Mouse (Mus musculus) liver, embryonic 11.5 days (tissue): Measurements from ENCODE around the gene Adamts2. TPM values are rescaled to one million over a fixed set of nuclear protein-coding genes. Genes with fewer than 3 reads are reported as not detected.
A peak's percentile ranks its signal among the peaks of the same experiment; 100 is the strongest.

Experiments used
- ATAC-seq: fragments of 200-750 bp; cut with Nextera tagmentation; replicated peaks from 2 replicates; pipeline ENCODE4 v1.8.0; 2017; ENCODE audit warnings: moderate number of reproducible peaks, mild to moderate bottlenecking, moderate TSS enrichment, moderate library complexity; ENCODE audit not compliant: low FRiP score
- DNase-seq: peaks from one replicate; pipeline ENCODE4 v3.0.0-alpha.2; 2017; ENCODE audit warnings: low spot score
- H3K27ac ChIP-seq: fragments of 300-500 bp; sonication (generic); 2 replicates; pipeline ENCODE4 v1.5.1; 2014; ENCODE audit warnings: mild to moderate bottlenecking, low read depth, low read length, control low read depth
- H3K27me3 ChIP-seq: fragments of 300-500 bp; sonication (generic); replicated peaks from 2 replicates; pipeline ENCODE4 v1.6.1; 2014; ENCODE audit warnings: low read length, mixed read lengths; ENCODE audit not compliant: control insufficient read depth, insufficient read depth
- H3K36me3 ChIP-seq: fragments of 300-500 bp; sonication (generic); 2 replicates; pipeline ENCODE4 v1.6.1; 2014; ENCODE audit warnings: mild to moderate bottlenecking, low read length, moderate library complexity, mixed read lengths; ENCODE audit not compliant: control insufficient read depth, insufficient read depth
- H3K4me1 ChIP-seq: fragments of 300-500 bp; sonication (generic); replicated peaks from 2 replicates; pipeline ENCODE4 v1.6.1; 2014; ENCODE audit warnings: low read length, mixed read lengths; ENCODE audit not compliant: control insufficient read depth, insufficient read depth
- H3K4me2 ChIP-seq: fragments of 300-500 bp; sonication (generic); 2 replicates; pipeline ENCODE4 v1.6.1; 2014; ENCODE audit warnings: mild to moderate bottlenecking, control low read depth, moderate library complexity
- H3K4me3 ChIP-seq: fragments of 300-500 bp; sonication (generic); 2 replicates; pipeline ENCODE4 v1.5.1; 2014; ENCODE audit warnings: low read depth, low read length, control low read depth
- H3K9ac ChIP-seq: fragments of 300-500 bp; sonication (generic); 2 replicates; pipeline ENCODE4 v1.6.1; 2014; ENCODE audit warnings: low read depth, low read length, control low read depth
- H3K9me3 ChIP-seq: fragments of 300-500 bp; sonication (generic); 2 replicates; pipeline ENCODE4 v1.6.1; 2016; ENCODE audit warnings: low read length, inconsistent platforms, mixed read lengths; ENCODE audit not compliant: control insufficient read depth
- WGBS: fragments of 180-500 bp; shearing (Covaris S2); extraction: QIAGEN DNeasy Blood & Tissue Kit; methylation state at CpG from one replicate; pipeline ENCODE4 v1.1.7; 2014; 5-methylcytosine and 5-hydroxymethylcytosine counted together
- polyA plus RNA-seq: library from polyadenylated mRNA; unstranded; fragments of >200 nt; fragmentation: Nextera tagmentation; extraction: Ambion mirVana; gene quantifications from 2 replicates; pipeline ENCODE4 v1.2.1, GENCODE M21; 2014

The Adamts2 gene
- polyA plus RNA-seq, 1 experiment from 2014 or later, result 4.2 TPM

DNA sequence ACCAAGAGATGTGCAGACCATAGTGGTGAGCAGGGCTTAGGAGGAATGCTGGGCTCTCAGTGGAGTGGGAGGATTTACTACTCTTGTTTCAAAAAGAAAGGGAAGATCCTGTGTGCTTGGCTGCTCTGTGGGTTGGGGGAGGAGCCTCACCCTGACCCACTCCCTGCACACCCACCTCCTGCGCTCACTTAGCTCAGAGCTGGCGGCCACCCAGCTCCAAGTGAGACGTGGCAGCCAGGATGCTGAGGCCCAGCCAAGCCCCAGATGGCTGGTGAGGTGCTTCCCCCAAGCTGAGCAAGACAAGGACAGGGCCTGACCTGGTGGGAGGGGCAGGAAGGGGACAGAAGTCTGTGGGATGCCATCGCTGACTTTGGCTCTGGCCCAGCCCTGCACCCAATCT is 30.4 kb downstream of the Adamts2 start:
- DNase-seq, result no peak
- Histone ChIP-seq H3K4me3 (no peak overlapping the region), H3K27ac (peak overlapping the region; percentile 13; the same call in 1 of the 2 replicates), H3K9me3 (no peaks in the 10 kb centered on the region), H3K4me2 (no peak overlapping the region), H3K9ac (no peak overlapping the region), H3K4me1 (0 out of 2 replicates have a peak, but pooled peaks cover 4% of the 10 kb centered on the region), H3K36me3 (no peaks in the 10 kb centered on the region), H3K27me3 (no peaks in the 10 kb centered on the region)
- 0 out of 2 replicates have a peak, but pooled peaks have one; percentile 47 for ATAC-seq
- WGBS, result 51% methylated on average over 4 of the region's 4 CpGs

DNA sequence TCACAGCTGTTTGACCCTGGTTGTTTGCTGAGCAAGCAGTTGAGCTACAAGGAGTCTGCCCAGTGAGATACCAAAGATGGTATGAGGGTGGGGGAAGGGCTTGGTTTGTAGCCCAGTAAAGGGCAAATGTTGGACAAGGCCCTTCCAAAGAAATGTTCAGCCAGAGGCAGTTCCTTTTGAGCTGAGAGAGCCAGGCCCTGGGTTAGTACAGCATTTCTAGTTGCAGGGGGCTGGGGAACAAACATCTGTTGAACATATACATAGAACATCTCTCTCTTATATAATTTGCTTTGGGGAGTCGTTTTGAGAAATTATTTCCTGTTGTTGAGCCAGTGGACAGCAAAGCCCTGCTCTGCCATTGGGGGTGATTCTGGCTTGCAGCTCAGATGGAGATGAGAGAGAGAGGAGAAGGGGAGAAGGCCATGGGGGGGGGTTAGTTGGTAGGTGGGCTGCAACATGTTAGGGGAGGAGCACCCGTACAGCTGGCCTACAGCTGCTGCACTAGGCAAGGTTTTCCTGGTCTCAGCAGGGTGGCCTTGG is 33.2 kb downstream of the Adamts2 start:
- 71% methylated on average over 2 of the region's 2 CpGs for WGBS
- no peak for ATAC-seq
- H3K4me1 ChIP-seq, result 0 out of 2 replicates have a peak, but pooled peaks cover 4% of the 10 kb centered on the region
- H3K27ac ChIP-seq, result no peak overlapping the region
- no peak for DNase-seq
- H3K4me2 ChIP-seq, result no peak overlapping the region
- H3K36me3 ChIP-seq, result no peaks in the 10 kb centered on the region
- no peak overlapping the region for H3K9ac ChIP-seq
- H3K9me3 ChIP-seq, result no peaks in the 10 kb centered on the region
- H3K4me3 ChIP-seq, result no peak overlapping the region
- H3K27me3 ChIP-seq, result no peaks in the 10 kb centered on the region

DNA sequence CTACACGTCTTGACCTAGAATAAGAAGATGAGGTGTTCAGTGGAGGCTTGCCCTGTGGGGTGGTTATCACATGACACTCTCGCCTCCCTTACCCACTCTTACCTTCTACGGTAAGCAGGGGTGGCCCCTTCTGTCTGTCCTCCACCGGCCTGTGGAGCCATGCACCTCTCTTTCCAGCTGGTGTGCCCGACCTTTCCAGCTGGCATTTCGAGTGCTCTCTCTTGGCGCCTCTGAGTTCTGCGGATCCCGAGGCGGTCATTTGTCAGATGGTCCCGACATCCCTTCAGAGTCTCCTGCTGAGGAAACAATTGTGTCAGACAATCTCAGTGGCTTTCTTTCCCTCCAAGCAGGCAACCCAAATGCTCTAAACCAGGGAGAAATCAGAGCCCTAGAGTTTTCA is 35.1 kb downstream of the Adamts2 start:
- no peak overlapping the region for H3K4me2 ChIP-seq
- no peaks in the 10 kb centered on the region for H3K27me3 ChIP-seq
- H3K36me3 ChIP-seq, result no peaks in the 10 kb centered on the region
- no peak overlapping the region for H3K27ac ChIP-seq
- ATAC-seq, result no peak
- no peak for DNase-seq
- H3K4me1 ChIP-seq, result 0 out of 2 replicates have a peak, but pooled peaks cover 4% of the 10 kb centered on the region
- no peak overlapping the region for H3K4me3 ChIP-seq
- no peaks in the 10 kb centered on the region for H3K9me3 ChIP-seq
- no peak overlapping the region for H3K9ac ChIP-seq
- 91% methylated on average over 11 of the region's 11 CpGs for WGBS

DNA sequence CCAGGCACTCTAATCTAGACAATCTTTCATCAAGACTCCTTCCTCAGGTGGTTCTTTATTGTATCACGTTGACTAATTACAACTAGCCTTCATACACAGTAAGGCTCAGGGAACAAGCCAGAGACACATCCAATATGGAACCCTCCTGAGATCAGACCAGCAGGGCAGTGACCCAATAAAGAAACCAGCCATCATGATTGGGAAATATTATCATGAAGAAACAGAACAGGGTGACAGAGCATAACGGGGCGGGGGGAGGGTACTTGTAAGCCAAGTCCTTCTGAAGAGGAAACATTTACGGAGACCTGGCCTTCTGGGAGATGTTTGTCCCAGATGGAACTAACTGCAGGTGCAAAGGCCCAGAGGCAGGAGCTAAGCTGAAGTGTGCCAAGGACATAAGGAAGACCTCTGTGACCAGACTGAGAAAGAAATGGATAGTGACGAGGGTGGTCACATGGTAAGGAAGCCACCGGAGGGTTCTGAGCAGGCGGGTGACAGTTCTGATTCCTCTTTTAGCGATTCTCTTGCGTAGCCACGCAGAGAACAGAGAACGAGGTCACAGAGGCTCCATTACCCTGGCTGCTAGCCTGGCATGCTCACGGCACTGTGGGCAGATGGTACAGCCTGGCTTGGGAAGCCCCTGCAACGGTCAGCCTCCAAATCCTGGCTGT is 36.4 kb downstream of the Adamts2 start:
- no peak overlapping the region for H3K4me3 ChIP-seq
- H3K4me2 ChIP-seq, result no peak overlapping the region
- whole genome bisulfite sequencing, result 85% methylated on average over 13 of the region's 13 CpGs
- no peak overlapping the region for H3K27ac ChIP-seq
- H3K36me3 ChIP-seq, result no peaks in the 10 kb centered on the region
- ATAC-seq, result no peak
- H3K9ac ChIP-seq, result no peak overlapping the region
- no peaks in the 10 kb centered on the region for H3K27me3 ChIP-seq
- H3K4me1 ChIP-seq, result 0 out of 2 replicates have a peak, but pooled peaks cover 4% of the 10 kb centered on the region
- no peak for DNase-seq
- no peaks in the 10 kb centered on the region for H3K9me3 ChIP-seq

DNA sequence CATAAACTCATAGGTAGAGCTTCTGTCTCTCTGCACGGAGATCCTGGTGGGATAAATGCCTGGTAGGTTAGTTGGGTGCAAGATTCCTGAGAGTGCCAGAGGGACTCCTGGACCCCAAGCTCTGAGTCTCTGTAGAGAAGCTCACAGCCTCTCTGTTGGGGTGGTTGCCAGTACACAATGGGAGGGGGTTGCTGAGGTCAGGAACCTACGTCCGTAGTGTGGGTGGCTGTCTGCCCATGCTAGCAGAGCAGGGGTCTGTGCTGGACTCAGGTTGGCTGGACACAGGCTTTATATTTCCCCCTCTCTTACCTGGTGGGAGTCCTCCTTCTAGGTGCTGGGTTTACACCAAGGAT is 37.0 kb downstream of the Adamts2 start:
- no peaks in the 10 kb centered on the region for H3K36me3 ChIP-seq
- no peak overlapping the region for H3K4me2 ChIP-seq
- no peak for DNase-seq
- H3K9me3 ChIP-seq, result no peaks in the 10 kb centered on the region
- 83% methylated on average over 3 of the region's 3 CpGs for WGBS
- no peak overlapping the region for H3K4me3 ChIP-seq
- H3K4me1 ChIP-seq, result 0 out of 2 replicates have a peak, but pooled peaks cover 4% of the 10 kb centered on the region
- ATAC-seq, result no peak
- no peak overlapping the region for H3K9ac ChIP-seq
- no peak overlapping the region for H3K27ac ChIP-seq
- no peaks in the 10 kb centered on the region for H3K27me3 ChIP-seq

DNA sequence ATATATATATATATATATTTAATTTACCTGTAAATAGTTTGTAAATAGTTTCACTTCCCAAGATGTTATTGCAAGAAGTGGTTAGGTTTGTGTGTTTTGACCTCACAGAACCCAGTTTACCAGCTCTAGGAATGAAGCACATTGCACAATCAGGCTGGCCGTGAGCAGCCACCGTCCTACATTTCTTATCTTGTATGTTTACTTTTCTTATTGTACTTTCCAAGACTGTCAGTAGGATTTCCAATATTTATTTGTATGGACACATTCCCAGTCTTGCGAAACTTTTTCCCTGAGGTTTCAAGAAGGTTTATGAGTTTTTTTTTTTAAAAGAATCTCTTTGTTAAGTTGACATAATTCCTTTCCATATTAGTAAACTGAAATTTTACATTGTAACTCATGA is 40.7 kb downstream of the Adamts2 start:
- H3K9ac ChIP-seq, result no peak overlapping the region
- H3K4me3 ChIP-seq, result no peak overlapping the region
- WGBS, result 57% methylated on average over 3 of the region's 3 CpGs
- DNase-seq (no peak), ATAC-seq (no peak)
- no peaks in the 10 kb centered on the region for H3K27me3 ChIP-seq
- H3K9me3 ChIP-seq, result no peaks in the 10 kb centered on the region
- H3K36me3 ChIP-seq, result no peaks in the 10 kb centered on the region
- H3K27ac ChIP-seq, result no peak overlapping the region
- no peaks in the 10 kb centered on the region for H3K4me1 ChIP-seq
- H3K4me2 ChIP-seq, result no peak overlapping the region

DNA sequence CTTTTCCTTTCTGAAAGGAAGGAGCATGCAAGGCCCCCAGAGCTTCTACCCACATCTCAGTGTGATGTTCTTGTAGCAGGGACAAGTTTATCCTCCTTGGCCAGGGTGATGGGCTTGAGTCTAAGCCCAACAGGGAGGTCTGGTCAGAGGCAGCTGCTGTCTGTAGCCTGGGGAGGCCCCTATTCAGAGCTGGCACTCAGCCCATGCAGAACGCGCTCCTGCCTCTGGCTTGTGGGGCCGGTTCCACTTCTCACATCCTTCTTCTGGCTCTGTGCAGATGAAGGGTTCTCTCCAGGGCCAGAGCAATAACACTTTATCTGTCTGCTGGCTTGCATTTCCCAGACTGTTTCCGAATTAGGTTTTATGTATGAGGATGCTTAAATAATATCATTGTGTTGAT is 44.3 kb downstream of the Adamts2 start:
- H3K4me1 ChIP-seq, result no peaks in the 10 kb centered on the region
- H3K9me3 ChIP-seq, result no peaks in the 10 kb centered on the region
- H3K27me3 ChIP-seq, result no peaks in the 10 kb centered on the region
- WGBS, result 74% methylated on average over 4 of the region's 4 CpGs
- no peak for ATAC-seq
- H3K4me3 ChIP-seq, result no peak overlapping the region
- no peak overlapping the region for H3K9ac ChIP-seq
- H3K36me3 ChIP-seq, result no peaks in the 10 kb centered on the region
- no peak overlapping the region for H3K27ac ChIP-seq
- H3K4me2 ChIP-seq, result no peak overlapping the region
- no peak for DNase-seq

DNA sequence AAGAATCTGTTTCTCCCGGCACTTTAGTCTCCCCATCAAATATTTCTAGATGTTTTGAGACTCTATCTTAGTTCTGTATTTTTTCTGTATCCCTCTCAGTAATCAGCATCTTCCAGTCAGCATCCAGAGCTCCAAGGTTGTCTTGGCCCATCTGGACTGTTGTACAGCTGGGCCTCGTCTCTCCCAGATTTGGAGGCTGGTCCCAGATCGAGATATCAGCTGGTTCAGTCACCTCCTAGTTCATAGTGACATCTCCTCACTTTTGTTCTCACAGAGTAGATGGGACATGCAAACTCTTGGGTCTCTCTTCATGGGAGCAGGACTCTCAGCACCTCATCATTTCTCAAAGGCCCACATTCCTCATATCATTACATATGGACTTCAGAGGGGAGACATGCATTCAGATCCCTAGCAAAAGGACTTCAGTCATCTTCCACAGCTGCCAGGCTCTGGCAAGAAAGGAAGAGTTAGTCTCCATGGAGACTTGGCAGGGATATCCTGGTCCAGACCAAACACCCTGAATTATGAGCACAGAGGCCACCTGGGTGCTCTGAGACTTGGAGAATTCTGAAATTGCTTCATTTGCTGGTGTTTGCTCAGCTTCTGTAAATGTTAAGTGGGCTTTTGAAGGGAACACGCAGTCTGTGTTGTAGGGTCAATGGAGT is 46.4 kb downstream of the Adamts2 start:
- no peaks in the 10 kb centered on the region for H3K4me1 ChIP-seq
- no peak overlapping the region for H3K4me3 ChIP-seq
- H3K9ac ChIP-seq, result no peak overlapping the region
- 79% methylated on average over 4 of the region's 4 CpGs for WGBS
- H3K27ac ChIP-seq, result no peak overlapping the region
- DNase-seq (no peak), ATAC-seq (no peak)
- H3K4me2 ChIP-seq, result no peak overlapping the region
- no peaks in the 10 kb centered on the region for H3K9me3 ChIP-seq
- H3K27me3 ChIP-seq, result no peaks in the 10 kb centered on the region
- H3K36me3 ChIP-seq, result no peaks in the 10 kb centered on the region

DNA sequence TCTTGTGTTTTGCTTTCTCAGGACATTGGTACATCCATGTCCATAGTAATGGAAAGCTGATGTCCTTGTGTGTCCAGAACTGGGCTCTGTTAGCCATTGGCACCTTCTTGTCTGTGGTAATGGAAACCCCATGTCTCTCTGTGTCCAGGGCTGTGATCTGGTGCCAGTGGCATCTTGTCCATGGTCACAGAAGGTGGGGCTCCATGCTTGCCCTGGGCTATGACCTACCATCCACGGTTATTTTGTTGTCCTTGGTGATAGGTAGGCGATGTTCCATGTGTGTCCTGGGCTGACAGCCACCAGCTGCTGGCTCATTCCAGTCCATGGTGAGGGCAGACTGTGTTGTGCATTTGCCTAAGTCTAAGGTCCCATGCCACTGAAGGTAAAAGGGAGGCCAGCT is 48.2 kb downstream of the Adamts2 start:
- ATAC-seq, result no peak
- Histone ChIP-seq H3K27me3 (no peaks in the 10 kb centered on the region), H3K4me1 (no peaks in the 10 kb centered on the region), H3K4me3 (no peak overlapping the region), H3K4me2 (no peak overlapping the region), H3K9ac (no peak overlapping the region), H3K9me3 (no peaks in the 10 kb centered on the region), H3K36me3 (no peaks in the 10 kb centered on the region), H3K27ac (no peak overlapping the region)
- DNase-seq, result no peak
- whole genome bisulfite sequencing, result 68% methylated on average over 2 of the region's 2 CpGs
